ENCODE assay signal across 8 mouse cellular contexts in the genomic region with DNA sequence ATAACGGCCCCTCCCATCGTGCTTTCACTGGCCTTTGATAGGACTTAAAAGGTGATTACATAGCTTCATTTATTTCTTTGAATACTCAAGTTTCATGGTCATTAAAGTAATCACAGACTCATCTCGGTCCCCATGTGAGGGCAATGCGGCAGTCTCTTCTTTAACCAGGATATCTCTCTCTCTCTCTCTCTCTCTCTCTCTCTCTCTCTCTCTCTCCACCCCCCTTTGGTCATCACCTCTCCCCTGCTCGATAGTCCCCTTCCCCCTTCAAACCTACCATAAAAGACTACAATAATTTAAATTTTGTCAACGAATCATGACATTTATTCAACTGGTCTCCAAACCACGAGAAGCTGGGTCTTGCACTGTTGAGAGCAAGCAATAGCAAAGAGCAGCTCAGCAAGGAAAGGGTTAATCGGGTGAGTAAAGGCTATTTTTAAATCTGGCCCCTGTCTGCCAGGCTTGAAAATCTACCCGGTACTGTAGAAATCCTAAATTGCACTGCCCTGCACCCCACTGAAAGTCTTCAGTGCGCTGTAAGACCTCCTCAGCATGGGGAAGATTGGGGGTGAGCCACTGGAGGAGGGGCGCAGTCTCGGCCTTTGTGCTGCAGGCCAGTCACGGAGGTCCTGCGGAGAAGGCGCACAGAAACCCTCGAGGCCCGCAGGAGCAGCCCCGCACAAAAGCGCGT. TPM values are rescaled to one million over a fixed set of nuclear protein-coding genes. Genes with fewer than 3 reads are reported as not detected.
DNase-seq lines count a peak whose midpoint lies in the region; ATAC-seq and TF ChIP-seq lines count a peak whose summit lies in the region.

No protein-coding gene starts in this region.

- H3K27me3 ChIP-seq in liver, embryonic 11.5 days (replicated peaks; ENCODE audit: control insufficient read depth, insufficient read depth, low read length): 0 out of 2 replicates have a peak, but pooled peaks cover 3% of the 10 kb centered on the region
- no peaks in the 10 kb centered on the region for H3K27me3 ChIP-seq in liver, postnatal 0 days (ENCODE audit: insufficient read depth, low read length)
- H3K27me3 ChIP-seq in liver, embryonic 15.5 days: no peaks in the 10 kb centered on the region

- peak; percentile 5 for DNase-seq in adrenal gland, postnatal 25 days
- DNase-seq in adrenal gland, adult 2 months: no peak
- no peak for DNase-seq in liver, embryonic 11.5 days (ENCODE audit: low spot score)
- DNase-seq in liver, postnatal 0 days: no peak
- DNase-seq in frontal cortex, postnatal 10 days (ENCODE audit: low spot score in 2 of 2): peak; percentile 30 to 47
- DNase-seq in Muller cell, postnatal 12 days (ENCODE audit: inconsistent ontology term): no peak
- no peak for DNase-seq in urinary bladder, adult 2 months (ENCODE audit: low spot score)

- H3K27ac ChIP-seq in liver, embryonic 11.5 days (ENCODE audit: low read depth, low read length): no peak overlapping the region
- H3K27ac ChIP-seq in liver, postnatal 0 days (ENCODE audit: low read depth): no peak overlapping the region
- H3K27ac ChIP-seq in liver, embryonic 15.5 days (replicated peaks): no peak overlapping the region

- H3K4me1 ChIP-seq in liver, embryonic 11.5 days (replicated peaks; ENCODE audit: control insufficient read depth, insufficient read depth, low read length): no peaks in the 10 kb centered on the region
- no peaks in the 10 kb centered on the region for H3K4me1 ChIP-seq in liver, postnatal 0 days (ENCODE audit: insufficient read depth)
- no peaks in the 10 kb centered on the region for H3K4me1 ChIP-seq in liver, embryonic 15.5 days (replicated peaks)

- peak overlapping the region; percentile 55 for H3K4me2 ChIP-seq in liver, embryonic 11.5 days
- H3K4me2 ChIP-seq in liver, postnatal 0 days (ENCODE audit: low read depth, low read length): no peak overlapping the region
- H3K4me2 ChIP-seq in liver, embryonic 15.5 days: peak overlapping the region; percentile 14; the same call in 1 of the 2 replicates

- no peak overlapping the region for H3K4me3 ChIP-seq in liver, embryonic 11.5 days (ENCODE audit: low read depth, low read length)
- H3K4me3 ChIP-seq in liver, postnatal 0 days (ENCODE audit: low read depth, low read length): no peak overlapping the region
- H3K4me3 ChIP-seq in liver, embryonic 15.5 days (replicated peaks): no peak overlapping the region

- no peaks in the 10 kb centered on the region for H3K9me3 ChIP-seq in liver, embryonic 11.5 days (ENCODE audit: control insufficient read depth, low read length)
- no peaks in the 10 kb centered on the region for H3K9me3 ChIP-seq in liver, postnatal 0 days (ENCODE audit: low read length)
- H3K9me3 ChIP-seq in liver, embryonic 15.5 days (replicated peaks): no peaks in the 10 kb centered on the region

- no peak for ATAC-seq in liver, embryonic 11.5 days (replicated peaks; ENCODE audit: low FRiP score)
- ATAC-seq in liver, postnatal 0 days: no peak
- no peak for ATAC-seq in liver, embryonic 15.5 days (ENCODE audit: insufficient read depth)

- 13% methylated on average over 20 of the region's 20 CpGs for WGBS in liver, embryonic 11.5 days
- 18% methylated on average over 20 of the region's 20 CpGs for WGBS in liver, postnatal 0 days (ENCODE audit: insufficient replicate concordance)
- 14% methylated on average over 20 of the region's 20 CpGs for WGBS in liver, embryonic 15.5 days (ENCODE audit: insufficient replicate concordance)

- no peaks in the 10 kb centered on the region for H3K36me3 ChIP-seq in liver, embryonic 11.5 days (ENCODE audit: control insufficient read depth, insufficient read depth, low read length)
- H3K36me3 ChIP-seq in liver, postnatal 0 days (replicated peaks; ENCODE audit: insufficient read depth, low read length): no peaks in the 10 kb centered on the region
- no peaks in the 10 kb centered on the region for H3K36me3 ChIP-seq in liver, embryonic 15.5 days (replicated peaks)

- no peak overlapping the region for H3K9ac ChIP-seq in liver, embryonic 11.5 days (ENCODE audit: low read depth, low read length)
- no peak overlapping the region for H3K9ac ChIP-seq in liver, postnatal 0 days (replicated peaks)
- H3K9ac ChIP-seq in liver, embryonic 15.5 days: no peak overlapping the region

- TF ChIP-seq EP300 in liver, postnatal 0 days (IDR thresholded peaks at IDR 0.05; ENCODE audit: low read depth): no peak

- no peak for TF ChIP-seq CTCF in liver, postnatal 0 days (IDR thresholded peaks at IDR 0.05; ENCODE audit: low read depth)

RNA-seq across cellular contexts. Expression of gene Sox2, which starts 41.6 kb away (rescaled TPM):
- 0.43 and 0.58 TPM in 2 replicates for total RNA-seq in adrenal gland, postnatal 25 days (2021)
- under 1 TPM; 0.14 to 0.28 TPM for total RNA-seq in adrenal gland, adult 2 months (2021)
- 0.42 and 0.44 TPM in 2 replicates for polyA plus RNA-seq in adrenal gland, adult 2 months (2012; rRNA removed)
- 0.48 and 0.55 TPM in 2 replicates for polyA plus RNA-seq in liver, embryonic 11.5 days (2014; fragmentation: Nextera tagmentation; extraction: Ambion mirVana)
- polyA plus RNA-seq in liver, postnatal 0 days (2015; fragmentation: Nextera tagmentation; extraction: Ambion mirVana): not detected in 2 replicates
- polyA plus RNA-seq in liver, embryonic 15.5 days (2015; fragmentation: Nextera tagmentation; extraction: Ambion mirVana): not detected in 2 replicates
- polyA plus RNA-seq in urinary bladder, adult 2 months (2012; rRNA removed): 1.4 and 1.9 TPM in 2 replicates

Comparison
In these comparisons a context has a peak if more than half of its experiments do, and no peak if none do; other contexts are left out.
1. DNase-seq: peak in adrenal gland, postnatal 25 days (single experiment) and frontal cortex, postnatal 10 days (2 of 2); none in adrenal gland, adult 2 months (single experiment), liver, embryonic 11.5 days (single experiment), liver, postnatal 0 days (single experiment), Muller cell, postnatal 12 days (single experiment) and urinary bladder, adult 2 months (single experiment).